Mouse (Mus musculus) macrophage (primary cell): ENCODE data around the gene Gnb3. TPM values are rescaled to one million over a fixed set of nuclear protein-coding genes. Genes with fewer than 3 reads are reported as not detected.
A peak's percentile ranks its signal among the peaks of the same experiment; 100 is the strongest.

ENCODE experiments used
- H3K27ac ChIP-seq: fragments of 350-480 bp; formaldehyde crosslinking; 2 replicates; pipeline ENCODE4 v1.9.0; 2021
- H3K36me3 ChIP-seq: fragments of 350-480 bp; formaldehyde crosslinking; 2 replicates; pipeline ENCODE4 v1.9.0; 2021; ENCODE audit errors: inconsistent target
- H3K4me3 ChIP-seq: fragments of 350-480 bp; formaldehyde crosslinking; 2 replicates; pipeline ENCODE4 v1.9.0; 2021; ENCODE audit errors: inconsistent target
- H3K79me2 ChIP-seq: fragments of 350-480 bp; formaldehyde crosslinking; 2 replicates; pipeline ENCODE4 v1.9.0; 2021; ENCODE audit errors: inconsistent target
- WGBS: methylation state at CpG from one replicate; pipeline ENCODE4 v1.1.7; 2026; ENCODE audit warnings: inconsistent platforms; ENCODE audit not compliant: missing documents; 5-methylcytosine and 5-hydroxymethylcytosine counted together
- polyA plus RNA-seq: library from polyadenylated mRNA; stranded (reverse); fragments of 250-400 nt; gene quantifications from 3 replicates; pipeline ENCODE4 v1.2.4, GENCODE M21; 2018; ENCODE audit warnings: inconsistent platforms

The Gnb3 gene
- polyA plus RNA-seq, 1 experiment from 2014 or later, result not detected

DNA sequence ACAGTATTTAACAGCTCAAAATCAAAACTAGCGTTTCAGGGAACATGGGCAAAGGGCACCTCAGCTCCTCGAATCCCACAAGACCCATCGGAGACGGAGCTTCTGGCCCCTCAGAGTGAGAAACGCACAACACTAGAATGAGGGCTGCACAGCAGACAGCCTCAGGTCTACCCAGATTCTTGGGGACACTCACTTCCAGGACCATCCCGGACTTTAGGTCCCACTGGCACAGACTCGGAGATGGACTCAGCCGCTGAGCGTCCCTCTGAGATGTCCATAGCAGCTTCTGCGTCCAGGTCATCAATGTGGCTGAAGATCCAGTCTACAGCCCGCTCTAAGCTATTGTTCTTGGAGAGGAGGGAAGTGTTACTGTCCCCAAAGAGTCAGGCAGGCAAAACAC lies 22.9 kb downstream of the Gnb3 start:
- H3K79me2 ChIP-seq, result peaks cover 18% of the 10 kb centered on the region
- 98% methylated on average over 11 of the region's 11 CpGs for WGBS
- H3K36me3 ChIP-seq, result peaks cover 54% of the 10 kb centered on the region
- no peak overlapping the region for H3K27ac ChIP-seq
- H3K4me3 ChIP-seq, result no peak overlapping the region

DNA sequence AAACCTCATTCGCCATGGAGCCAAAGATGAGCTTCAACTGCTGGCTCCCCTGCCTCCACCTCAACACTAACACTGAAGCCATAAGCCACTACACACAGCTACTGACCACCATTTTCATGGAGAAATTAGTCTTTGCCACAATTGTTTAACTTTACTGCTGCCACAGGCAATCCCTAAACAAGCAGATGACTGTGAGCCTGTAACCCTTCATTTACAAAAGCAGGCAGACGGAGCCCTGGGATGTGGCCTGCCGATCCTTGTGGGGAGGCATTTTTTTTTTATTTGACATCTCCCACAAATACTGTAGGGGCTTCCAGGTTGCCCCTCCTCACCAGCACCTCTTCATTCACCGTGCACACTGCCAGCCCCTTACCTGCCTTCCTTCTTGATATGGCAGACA lies 23.5 kb downstream of the Gnb3 start:
- H3K79me2 ChIP-seq, result peaks cover 23% of the 10 kb centered on the region
- H3K4me3 ChIP-seq, result no peak overlapping the region
- no peak overlapping the region for H3K27ac ChIP-seq
- H3K36me3 ChIP-seq, result peaks cover 54% of the 10 kb centered on the region
- 98% methylated on average over 4 of the region's 4 CpGs for WGBS

- peaks cover 37% of the 10 kb centered on the region for H3K79me2 ChIP-seq
- peaks cover 43% of the 10 kb centered on the region for H3K36me3 ChIP-seq
- H3K4me3 ChIP-seq, result no peak overlapping the region
- 86% methylated on average over 9 of the region's 9 CpGs for WGBS
- no peak overlapping the region for H3K27ac ChIP-seq
These were observed 25.0 kb downstream of the Gnb3 start for GRCm38 (mm10) chr6:124814858-124815774.

DNA sequence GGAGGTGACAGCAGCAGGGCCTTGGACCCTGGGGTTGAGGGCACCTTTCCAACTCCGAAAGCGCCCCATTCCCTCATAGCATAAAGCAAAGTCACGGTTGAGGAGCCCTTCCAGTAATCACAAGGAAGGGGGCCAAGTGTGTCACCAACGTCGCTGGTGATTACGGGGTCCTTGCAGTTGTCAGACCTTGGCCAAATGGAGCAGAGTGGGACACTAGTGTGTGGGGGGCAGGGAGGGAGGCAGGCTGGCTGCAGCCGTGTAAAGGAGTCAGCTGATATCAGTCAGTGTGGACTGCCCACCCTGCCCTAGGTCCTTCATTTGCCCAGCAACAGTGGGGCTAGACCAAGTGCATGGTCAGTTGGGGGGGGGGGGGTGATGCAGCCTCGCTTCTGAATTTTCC lies 25.6 kb downstream of the Gnb3 start:
- 51% methylated on average over 8 of the region's 8 CpGs for WGBS

GRCm38 (mm10) chr6:124813933-124814332 lies 26.1 kb downstream of the Gnb3 start, which contains the start of gene Tpi1:
Gene Tpi1 (minus strand): TSS chr6:124814296.
- WGBS, result 1% methylated on average over 22 of the region's 22 CpGs
- peaks cover 49% of the 10 kb centered on the region for H3K79me2 ChIP-seq
- peaks cover 33% of the 10 kb centered on the region; the same call in 1 of the 2 replicates for H3K36me3 ChIP-seq
- peak within 1 kb of the TSS; percentile 85 for H3K4me3 ChIP-seq
- peak within 1 kb of the TSS; percentile 94 for H3K27ac ChIP-seq

More for the DNA sequence above, 25.6 kb downstream of the Gnb3 start:
- H3K36me3 ChIP-seq, result peaks cover 36% of the 10 kb centered on the region
- peaks cover 44% of the 10 kb centered on the region for H3K79me2 ChIP-seq
- no peak overlapping the region for H3K4me3 ChIP-seq
- H3K27ac ChIP-seq, result peak overlapping the region; percentile 94; the same call in 1 of the 2 replicates

GRCm38 (mm10) chr6:124813496-124813895 lies 26.6 kb downstream of the Gnb3 start:
- peak overlapping the region; percentile 94 for H3K27ac ChIP-seq
- peaks cover 33% of the 10 kb centered on the region; the same call in 1 of the 2 replicates for H3K36me3 ChIP-seq
- peaks cover 50% of the 10 kb centered on the region for H3K79me2 ChIP-seq
- under 1% methylated on average over 18 of the region's 18 CpGs for WGBS
- H3K4me3 ChIP-seq, result peak overlapping the region; percentile 85

- Histone ChIP-seq H3K27ac (peak overlapping the region; percentile 94), H3K36me3 (peaks cover 33% of the 10 kb centered on the region; the same call in 1 of the 2 replicates), H3K4me3 (peak overlapping the region; percentile 85), H3K79me2 (peaks cover 50% of the 10 kb centered on the region)
- 50% methylated on average over 9 of the region's 9 CpGs for WGBS
These were observed 27.2 kb downstream of the Gnb3 start for GRCm38 (mm10) chr6:124812848-124813247.

- H3K4me3 ChIP-seq, result peak overlapping the region; percentile 85
- H3K79me2 ChIP-seq, result peaks cover 50% of the 10 kb centered on the region
- peaks cover 29% of the 10 kb centered on the region; the same call in 1 of the 2 replicates for H3K36me3 ChIP-seq
- peak overlapping the region; percentile 94 for H3K27ac ChIP-seq
- 91% methylated on average over 24 of the region's 24 CpGs for WGBS
These were observed 28.1 kb downstream of the Gnb3 start for GRCm38 (mm10) chr6:124811701-124812560.

DNA sequence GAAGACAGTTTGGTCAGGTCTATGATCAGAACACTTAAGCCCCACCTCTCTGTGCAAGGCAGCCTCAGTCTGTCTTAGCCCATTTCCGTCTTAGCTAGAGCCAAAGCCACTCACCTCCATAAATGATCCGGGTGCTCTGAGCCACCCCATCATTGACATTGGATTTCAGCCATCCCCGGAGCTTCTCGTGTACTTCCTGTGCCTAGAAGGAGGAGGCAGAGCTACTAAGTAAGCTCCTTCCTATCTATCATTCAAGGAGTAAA lies 28.7 kb downstream of the Gnb3 start:
- peaks cover 23% of the 10 kb centered on the region; the same call in 1 of the 2 replicates for H3K36me3 ChIP-seq
- no peak overlapping the region for H3K4me3 ChIP-seq
- peaks cover 50% of the 10 kb centered on the region for H3K79me2 ChIP-seq
- whole genome bisulfite sequencing, result 94% methylated on average over 4 of the region's 4 CpGs
- H3K27ac ChIP-seq, result peak overlapping the region; percentile 94; the same call in 1 of the 2 replicates

GRCm38 (mm10) chr6:124810566-124811402 lies 29.3 kb downstream of the Gnb3 start:
- 79% methylated on average over 7 of the region's 11 CpGs for WGBS
- H3K79me2 ChIP-seq, result peaks cover 50% of the 10 kb centered on the region
- H3K27ac ChIP-seq, result peak overlapping the region; percentile 95; the same call in 1 of the 2 replicates
- H3K4me3 ChIP-seq, result peak overlapping the region; percentile 98; the same call in 1 of the 2 replicates
- peaks cover 20% of the 10 kb centered on the region; the same call in 1 of the 2 replicates for H3K36me3 ChIP-seq

GRCm38 (mm10) chr6:124809775-124810538 lies 30.1 kb downstream of the Gnb3 start:
- 63% methylated on average over 14 of the region's 14 CpGs for WGBS
- H3K4me3 ChIP-seq, result peak overlapping the region; percentile 98
- peaks cover 50% of the 10 kb centered on the region for H3K79me2 ChIP-seq
- peak overlapping the region; percentile 95 for H3K27ac ChIP-seq
- peaks cover 13% of the 10 kb centered on the region; the same call in 1 of the 2 replicates for H3K36me3 ChIP-seq

- WGBS, result under 1% methylated on average over 35 of the region's 35 CpGs
- Histone ChIP-seq H3K79me2 (peaks cover 53% of the 10 kb centered on the region), H3K27ac (peak overlapping the region; percentile 95), H3K4me3 (peak overlapping the region; percentile 98), H3K36me3 (peaks cover 12% of the 10 kb centered on the region; the same call in 1 of the 2 replicates)
These were observed 30.9 kb downstream of the Gnb3 start for GRCm38 (mm10) chr6:124809052-124809774.
